Mouse (Mus musculus): ENCODE data around the gene Cpm. TPM values are rescaled to one million over a fixed set of nuclear protein-coding genes. Genes with fewer than 3 reads are reported as not detected.

Gene Cpm
- polyA plus RNA-seq, 1 experiment: 6.6 TPM

DNA sequence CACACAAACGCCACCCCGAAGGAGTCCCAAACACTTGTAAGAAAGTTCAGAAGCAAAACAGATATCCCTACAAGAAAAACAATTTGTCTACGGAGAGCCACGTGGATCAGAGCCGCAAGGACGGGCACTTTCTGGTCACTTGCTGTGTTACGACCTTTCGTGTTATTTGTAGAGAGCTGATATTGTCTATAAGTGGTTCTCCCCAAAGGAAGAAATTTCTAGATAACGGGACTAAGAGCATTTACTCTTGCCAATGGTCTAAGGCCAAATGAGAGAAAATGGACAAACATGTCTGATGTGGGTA is 54.4 kb downstream of the Cpm start:
- no peak overlapping the region for H3K4me3 ChIP-seq (ENCODE audit: insufficient read depth, low read length)
- no peaks in the 10 kb centered on the region for H3K4me1 ChIP-seq (ENCODE audit: control insufficient read depth, insufficient read depth, low read length)
- no peak for TF ChIP-seq CTCF (IDR thresholded peaks at IDR 0.05; ENCODE audit: extremely low read depth, insufficient read depth, low read length)
- no peak for TF ChIP-seq POLR2A (IDR thresholded peaks at IDR 0.05; ENCODE audit: extremely low read depth, insufficient read depth, low read length)
- no peak overlapping the region for H3K27ac ChIP-seq (ENCODE audit: insufficient read depth, low read length)

DNA sequence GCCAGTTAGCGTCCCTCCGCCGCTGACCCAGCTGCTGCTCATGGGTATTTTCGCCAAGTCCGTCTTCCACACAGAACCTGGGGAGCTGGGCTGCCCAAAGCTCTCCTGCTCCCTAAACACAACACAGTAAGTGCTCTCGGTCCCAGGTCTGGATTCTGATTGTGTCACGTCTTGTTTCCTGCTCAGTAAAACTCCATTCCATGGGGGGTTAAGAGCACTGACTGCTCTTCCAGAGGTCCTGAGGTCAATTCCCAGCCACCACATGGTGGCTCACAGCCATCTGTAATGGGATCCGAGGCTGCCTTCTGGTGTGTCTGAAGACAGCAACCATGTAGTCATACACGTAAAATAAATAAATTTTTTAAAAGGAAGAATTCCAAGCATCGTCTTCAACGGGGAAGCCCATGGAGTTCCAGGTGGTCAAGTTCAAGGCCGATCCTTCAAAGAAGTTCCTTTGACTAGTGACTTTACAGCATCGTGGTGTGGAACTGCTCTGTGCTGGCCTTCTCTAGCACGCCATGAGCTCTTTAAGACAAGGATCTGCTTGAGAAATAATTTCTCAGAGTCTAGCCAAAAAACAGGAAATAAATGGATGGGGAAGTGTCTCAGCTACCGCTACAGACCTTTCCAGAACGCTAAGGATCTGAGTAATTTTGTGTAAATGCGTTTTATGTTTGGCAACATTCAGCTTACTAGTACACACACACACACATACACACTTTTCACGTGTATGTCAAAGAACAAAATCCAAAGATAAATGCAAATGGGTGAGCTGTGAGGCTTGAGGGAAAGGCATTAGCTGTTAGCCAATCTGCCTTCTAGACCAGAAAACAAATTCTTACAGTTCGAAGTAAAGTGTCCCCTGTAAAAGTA is 55.2 kb downstream of the Cpm start:
- Histone ChIP-seq H3K4me1 (ENCODE audit: control insufficient read depth, insufficient read depth, low read length) (no peaks in the 10 kb centered on the region), H3K27ac (ENCODE audit: insufficient read depth, low read length) (no peak overlapping the region), H3K4me3 (ENCODE audit: insufficient read depth, low read length) (no peak overlapping the region)
- no peak for TF ChIP-seq CTCF (IDR thresholded peaks at IDR 0.05; ENCODE audit: extremely low read depth, insufficient read depth, low read length)
- no peak for TF ChIP-seq POLR2A (IDR thresholded peaks at IDR 0.05; ENCODE audit: extremely low read depth, insufficient read depth, low read length)

DNA sequence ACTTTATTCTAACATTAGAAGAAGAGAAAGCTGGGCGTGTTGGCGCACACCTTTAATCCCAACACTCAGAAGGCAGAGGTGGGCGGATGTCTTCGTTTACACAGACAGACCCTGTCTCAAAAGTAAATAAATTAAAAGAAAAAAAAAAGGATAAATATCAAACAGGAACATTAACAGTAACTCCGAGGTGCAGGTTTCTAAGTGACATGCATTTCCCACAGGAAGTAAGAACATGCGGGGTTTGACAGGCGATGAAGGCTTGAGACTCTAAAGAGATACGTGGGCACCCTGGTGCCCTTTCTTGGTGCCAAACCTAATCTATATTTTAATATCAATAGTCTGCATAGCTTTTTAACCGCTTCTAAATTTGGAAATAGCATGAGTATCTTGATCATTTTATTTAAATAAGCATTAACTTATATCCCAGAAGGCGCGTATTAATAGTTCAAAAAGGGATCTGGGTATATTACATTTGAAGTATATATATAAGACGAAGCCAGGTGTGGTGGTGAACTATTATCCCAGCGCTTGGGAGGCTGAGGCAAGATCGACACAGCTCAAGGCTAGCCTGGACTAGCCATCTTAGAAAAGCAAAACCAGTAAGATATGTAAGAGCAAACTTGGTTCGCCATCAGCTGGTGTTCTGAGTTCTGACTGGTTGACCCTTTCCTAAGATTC is 56.0 kb downstream of the Cpm start:
- TF ChIP-seq POLR2A (IDR thresholded peaks at IDR 0.05; ENCODE audit: extremely low read depth, insufficient read depth, low read length): no peak
- no peak overlapping the region for H3K4me3 ChIP-seq (ENCODE audit: insufficient read depth, low read length)
- H3K4me1 ChIP-seq (ENCODE audit: control insufficient read depth, insufficient read depth, low read length): no peaks in the 10 kb centered on the region

DNA sequence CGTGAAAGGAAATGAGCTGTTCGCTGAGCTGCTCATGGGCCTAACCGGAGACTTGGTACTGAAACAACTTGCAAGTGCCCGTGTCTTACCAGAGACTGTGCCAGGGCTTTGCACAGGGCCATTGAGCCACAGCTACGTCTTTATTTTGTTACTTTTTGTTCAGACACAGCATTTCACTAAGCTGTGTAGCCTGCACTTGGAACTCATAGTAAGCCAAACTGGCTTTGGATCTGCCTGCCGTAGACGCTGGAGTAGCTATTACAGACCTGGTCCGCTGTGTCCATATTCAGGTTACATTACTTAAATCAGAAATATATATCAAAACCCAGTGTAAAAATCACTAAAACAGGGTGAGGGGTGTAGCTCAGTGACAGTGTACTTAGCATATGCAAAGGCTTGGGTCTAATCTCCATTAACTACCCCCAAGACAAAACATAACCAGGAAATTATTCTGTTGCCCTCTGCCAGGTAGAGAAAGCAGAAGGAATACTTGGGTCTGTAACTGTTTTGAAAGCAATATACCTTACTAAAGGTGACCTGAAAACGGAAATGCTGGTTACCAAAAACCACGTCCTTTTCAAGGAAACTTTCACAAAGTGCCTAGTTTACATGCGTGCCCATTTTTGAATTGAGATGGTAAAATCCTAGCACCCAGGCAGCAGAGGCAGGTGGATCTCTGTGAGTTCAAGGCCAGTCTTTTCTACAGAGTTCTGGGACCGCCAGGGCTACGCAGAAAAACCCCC is 56.7 kb downstream of the Cpm start:
- Histone ChIP-seq H3K4me3 (ENCODE audit: insufficient read depth, low read length) (no peak overlapping the region), H3K27ac (ENCODE audit: insufficient read depth, low read length) (no peak overlapping the region), H3K4me1 (ENCODE audit: control insufficient read depth, insufficient read depth, low read length) (no peaks in the 10 kb centered on the region)
- no peak for TF ChIP-seq POLR2A (IDR thresholded peaks at IDR 0.05; ENCODE audit: extremely low read depth, insufficient read depth, low read length)
- no peak for TF ChIP-seq CTCF (IDR thresholded peaks at IDR 0.05; ENCODE audit: extremely low read depth, insufficient read depth, low read length)

More for the DNA sequence above, 56.0 kb downstream of the Cpm start:
- H3K27ac ChIP-seq (ENCODE audit: insufficient read depth, low read length): no peak overlapping the region

DNA sequence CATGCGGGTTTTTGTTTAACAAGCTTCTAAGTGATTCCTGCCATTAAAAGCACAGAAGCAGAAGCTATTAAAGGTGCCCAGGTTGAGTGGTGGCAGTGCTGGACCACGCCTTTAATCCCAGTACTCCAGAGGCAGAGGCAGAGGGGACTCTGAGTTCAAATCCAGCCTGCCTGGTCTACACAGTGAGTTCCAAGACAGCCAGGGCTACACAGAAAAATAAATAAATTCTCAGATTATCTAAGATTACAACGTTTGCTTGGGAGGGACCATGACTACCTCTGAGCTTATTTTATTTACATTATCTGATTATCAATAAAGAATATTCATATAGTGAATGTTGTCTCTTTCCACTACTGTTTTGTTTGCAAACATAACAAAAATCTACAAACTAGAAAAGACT is 57.7 kb downstream of the Cpm start:
- Histone ChIP-seq H3K4me3 (ENCODE audit: insufficient read depth, low read length) (no peak overlapping the region), H3K27ac (ENCODE audit: insufficient read depth, low read length) (no peak overlapping the region), H3K4me1 (ENCODE audit: control insufficient read depth, insufficient read depth, low read length) (no peaks in the 10 kb centered on the region)
- TF ChIP-seq POLR2A (IDR thresholded peaks at IDR 0.05; ENCODE audit: extremely low read depth, insufficient read depth, low read length): no peak
- no peak for TF ChIP-seq CTCF (IDR thresholded peaks at IDR 0.05; ENCODE audit: extremely low read depth, insufficient read depth, low read length)

DNA sequence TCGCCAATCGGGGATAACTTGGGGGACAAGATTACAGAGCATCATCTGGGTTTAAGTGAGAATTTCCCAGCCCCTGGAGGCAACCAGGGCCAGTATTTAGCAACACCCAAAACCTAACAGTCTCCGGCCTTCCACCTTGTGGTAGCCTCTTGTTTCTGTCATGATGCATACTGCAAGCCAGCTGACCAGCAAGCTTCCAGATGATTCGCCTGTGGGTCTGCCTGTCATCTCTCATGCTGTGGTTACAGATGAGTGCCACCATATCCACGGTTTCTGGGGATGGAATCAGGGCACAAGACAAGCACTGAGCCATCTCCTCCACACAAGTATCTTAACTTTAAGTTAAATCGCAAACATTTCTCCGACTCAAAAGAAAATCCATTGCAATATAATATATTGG is 58.3 kb downstream of the Cpm start:
- TF ChIP-seq CTCF (IDR thresholded peaks at IDR 0.05; ENCODE audit: extremely low read depth, insufficient read depth, low read length) (no peak), POLR2A (IDR thresholded peaks at IDR 0.05; ENCODE audit: extremely low read depth, insufficient read depth, low read length) (no peak)
- Histone ChIP-seq H3K4me1 (ENCODE audit: control insufficient read depth, insufficient read depth, low read length) (no peaks in the 10 kb centered on the region), H3K4me3 (ENCODE audit: insufficient read depth, low read length) (no peak overlapping the region), H3K27ac (ENCODE audit: insufficient read depth, low read length) (no peak overlapping the region)

DNA sequence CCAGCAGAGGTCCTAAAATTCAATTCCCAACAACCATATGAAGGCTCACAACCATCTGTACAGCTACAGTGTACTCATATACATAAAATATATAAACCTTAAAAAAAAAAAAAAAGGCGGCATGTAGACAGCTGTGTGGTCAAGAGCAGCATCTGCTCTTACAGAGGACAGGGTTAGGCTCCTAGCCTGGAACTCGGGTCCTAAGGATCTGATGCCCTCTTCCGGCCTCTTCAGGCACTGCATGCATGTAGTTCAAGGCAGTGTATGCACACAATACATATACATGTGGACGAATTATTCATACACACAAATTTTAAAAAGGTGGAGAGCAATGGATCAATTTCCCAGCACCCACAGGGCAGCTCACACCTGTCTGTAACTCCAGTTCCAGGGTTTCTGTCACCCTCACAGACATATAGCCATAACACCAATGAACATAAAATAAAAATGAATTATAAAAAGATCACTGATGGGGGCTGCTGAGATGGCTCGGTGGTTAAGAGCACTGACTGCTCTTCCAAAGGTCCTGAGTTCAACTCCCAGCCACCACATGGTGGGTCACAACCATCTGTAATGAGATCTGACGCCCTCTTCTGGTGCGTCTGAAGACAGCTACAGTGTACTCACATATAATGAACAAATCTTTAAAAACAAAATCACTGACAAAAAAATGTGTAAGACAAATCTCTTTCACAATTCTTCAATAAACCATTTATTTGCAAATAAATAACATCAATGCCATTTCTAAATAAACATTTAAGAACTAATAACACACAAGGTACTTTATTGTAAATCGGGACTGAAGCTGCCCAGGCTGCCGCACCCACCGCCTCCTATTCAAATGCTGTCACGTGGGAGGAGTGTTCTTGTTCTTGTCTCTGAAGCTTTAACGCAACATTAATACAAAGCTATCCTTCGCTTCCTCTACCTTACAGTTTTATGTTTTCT is 59.2 kb downstream of the Cpm start:
- Histone ChIP-seq H3K4me1 (ENCODE audit: control insufficient read depth, insufficient read depth, low read length) (no peaks in the 10 kb centered on the region), H3K4me3 (ENCODE audit: insufficient read depth, low read length) (no peak overlapping the region), H3K27ac (ENCODE audit: insufficient read depth, low read length) (no peak overlapping the region)
- TF ChIP-seq POLR2A (IDR thresholded peaks at IDR 0.05; ENCODE audit: extremely low read depth, insufficient read depth, low read length) (no peak), CTCF (IDR thresholded peaks at IDR 0.05; ENCODE audit: extremely low read depth, insufficient read depth, low read length) (0 out of 2 replicates have a peak, but pooled peaks have one; percentile 15)

DNA sequence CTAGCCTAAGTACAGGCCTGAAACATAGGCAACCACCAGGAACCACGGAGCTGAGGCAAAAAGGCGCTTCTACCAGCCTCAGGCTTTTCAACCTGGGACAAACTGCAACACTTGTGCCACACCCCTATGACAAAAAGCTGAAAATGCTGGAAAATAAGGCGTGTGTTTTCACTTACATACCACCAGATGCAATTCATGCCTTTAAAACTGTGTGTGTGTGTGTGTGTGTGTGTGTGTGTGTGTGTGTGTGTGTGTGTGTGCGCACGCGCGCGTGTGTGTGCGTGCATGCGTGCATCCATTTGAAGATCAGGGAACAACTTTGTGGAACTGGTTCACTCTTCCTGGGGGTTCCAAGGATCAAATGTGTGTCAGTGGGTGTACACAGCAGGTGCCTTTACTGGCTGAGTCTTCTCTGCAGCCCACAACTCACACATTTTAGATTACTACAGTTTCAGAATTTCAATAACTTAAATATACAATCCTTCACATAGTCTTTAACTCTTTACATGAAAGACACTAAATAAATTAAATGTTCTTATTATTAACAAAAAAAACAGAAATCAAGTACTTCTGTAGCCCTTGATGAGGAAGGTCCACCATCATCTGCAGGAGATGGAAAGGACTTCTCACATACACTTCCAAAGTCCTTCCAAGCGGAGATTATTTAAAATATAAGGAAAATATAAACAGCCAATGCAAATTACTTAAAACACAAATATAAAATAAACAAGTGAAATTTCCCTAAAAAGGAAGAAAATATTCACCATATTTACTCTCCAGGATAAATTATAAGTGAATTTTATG is 60.2 kb downstream of the Cpm start:
- Histone ChIP-seq H3K27ac (ENCODE audit: insufficient read depth, low read length) (no peak overlapping the region), H3K4me3 (ENCODE audit: insufficient read depth, low read length) (no peak overlapping the region), H3K4me1 (ENCODE audit: control insufficient read depth, insufficient read depth, low read length) (no peaks in the 10 kb centered on the region)
- no peak for TF ChIP-seq POLR2A (IDR thresholded peaks at IDR 0.05; ENCODE audit: extremely low read depth, insufficient read depth, low read length)
- TF ChIP-seq CTCF (IDR thresholded peaks at IDR 0.05; ENCODE audit: extremely low read depth, insufficient read depth, low read length): no peak
